Mouse (Mus musculus) CH12.LX (cell line): ENCODE results near the gene Ppp4r3b. TPM values are rescaled to one million over a fixed set of nuclear protein-coding genes. Genes with fewer than 3 reads are reported as not detected.

ENCODE experiments used
- DNase-seq: peaks from one replicate; pipeline ENCODE4 v3.0.0-alpha.2; 2013; ENCODE audit errors: extremely low read depth
- H3K27ac ChIP-seq: 2 replicates; pipeline ENCODE4 v1.5.1; 2012; ENCODE audit warnings: low read depth, mild to moderate bottlenecking, control low read depth, moderate library complexity; ENCODE audit not compliant: insufficient read depth
- H3K27me3 ChIP-seq: replicated peaks from 2 replicates; pipeline ENCODE3; 2012; ENCODE audit warnings: inconsistent platforms
- H3K36me3 ChIP-seq, 2 experiments: replicated peaks in 1 of 2; 2 replicates each; pipeline versions ENCODE3 to v1.6.1; 2012; ENCODE audit warnings: inconsistent platforms in 1 of 2, low read length in 1 of 2, mild to moderate bottlenecking in 1 of 2, mixed read lengths in 1 of 2, moderate library complexity in 1 of 2; ENCODE audit not compliant: control insufficient read depth in 1 of 2, insufficient read depth in 1 of 2
- H3K4me1 ChIP-seq, 2 experiments: 2 replicates each; pipeline ENCODE4 v1.6.1; 2012; ENCODE audit warnings: inconsistent platforms in 1 of 2, moderate library complexity in 1 of 2; ENCODE audit not compliant: insufficient read depth in 2 of 2, control insufficient read depth in 1 of 2
- H3K4me2 ChIP-seq: 2 replicates; pipeline ENCODE4 v1.6.1; 2012; ENCODE audit warnings: low read depth, mild to moderate bottlenecking, control low read depth; ENCODE audit not compliant: poor library complexity, insufficient read depth, severe bottlenecking
- H3K4me3 ChIP-seq, 3 experiments: fragments of 150-350 bp in 1 of 3; sonication (generic) in 1 of 3; replicated peaks in 1 of 3; 2 replicates each; pipeline versions ENCODE3 to v1.5.1; 2011 to 2012; ENCODE audit warnings: low read depth in 2 of 3, low read length in 2 of 3, mild to moderate bottlenecking in 2 of 3, moderate library complexity in 2 of 3, control low read depth in 1 of 3, improper control_type of control experiment in 1 of 3, inconsistent platforms in 1 of 3, mixed read lengths in 1 of 3; ENCODE audit not compliant: poor library complexity in 1 of 3
- H3K79me2 ChIP-seq: replicated peaks from 2 replicates; pipeline ENCODE4 v1.6.1; 2012; ENCODE audit warnings: mild to moderate bottlenecking, moderate library complexity; ENCODE audit not compliant: control insufficient read depth, poor library complexity, insufficient read depth, severe bottlenecking; ENCODE audit errors: extremely low read depth
- H3K9ac ChIP-seq: 2 replicates; pipeline ENCODE4 v1.6.1; 2012; ENCODE audit warnings: low read depth, mild to moderate bottlenecking, control low read depth, moderate library complexity; ENCODE audit not compliant: insufficient read depth
- H3K9me3 ChIP-seq: replicated peaks from 2 replicates; pipeline ENCODE3; 2012; ENCODE audit warnings: low read length, inconsistent platforms, mixed read lengths
- BHLHE40 ChIP-seq: IDR thresholded peaks from 2 replicates; pipeline ENCODE4 v1.6.1; 2011; ENCODE audit warnings: mild to moderate bottlenecking, low read depth, low read length, improper control_type of control experiment
- CHD1 ChIP-seq: IDR thresholded peaks from 2 replicates; pipeline ENCODE4 v1.6.1; 2012; ENCODE audit warnings: low read depth, low read length, improper control_type of control experiment, inconsistent platforms
- CHD2 ChIP-seq: IDR thresholded peaks from 2 replicates; pipeline ENCODE4 v1.6.1; 2011; ENCODE audit warnings: low read length, improper control_type of control experiment
- CTCF ChIP-seq, 2 experiments: IDR thresholded peaks in 1 of 2; conservative IDR thresholded peaks in 1 of 2; 2 replicates each; pipeline ENCODE4 v1.5.1; 2011 to 2012; ENCODE audit warnings: low read depth in 2 of 2, low read length in 2 of 2, improper control_type of control experiment in 1 of 2, inconsistent platforms in 1 of 2, mild to moderate bottlenecking in 1 of 2, moderate library complexity in 1 of 2
- E2F4 ChIP-seq: IDR thresholded peaks from 2 replicates; pipeline ENCODE4 v1.6.1; 2011; ENCODE audit warnings: low read depth, low read length, improper control_type of control experiment; ENCODE audit not compliant: insufficient replicate concordance
- ELF1 ChIP-seq: IDR thresholded peaks from 2 replicates; pipeline ENCODE4 v1.6.1; 2014; ENCODE audit warnings: low read depth, mild to moderate bottlenecking, inconsistent platforms, low read length, improper control_type of control experiment
- EP300 ChIP-seq: IDR thresholded peaks from 2 replicates; pipeline ENCODE4 v1.6.1; 2011; ENCODE audit warnings: low read length, improper control_type of control experiment
- ETS1 ChIP-seq: conservative IDR thresholded peaks from 2 replicates; pipeline ENCODE4 v1.6.1; 2012; ENCODE audit warnings: low read depth, mild to moderate bottlenecking, inconsistent platforms, low read length, improper control_type of control experiment, moderate library complexity
- GABPA ChIP-seq: IDR thresholded peaks from 2 replicates; pipeline ENCODE4 v1.6.1; 2012; ENCODE audit warnings: low read depth, low read length, improper control_type of control experiment, inconsistent platforms; ENCODE audit not compliant: insufficient replicate concordance
- HCFC1 ChIP-seq: IDR thresholded peaks from 2 replicates; pipeline ENCODE4 v1.6.1; 2012; ENCODE audit warnings: low read depth, mild to moderate bottlenecking, inconsistent platforms, low read length, improper control_type of control experiment
- JUN ChIP-seq: IDR thresholded peaks from 2 replicates; pipeline ENCODE4 v1.6.1; 2011; ENCODE audit warnings: low read depth, mild to moderate bottlenecking, low read length, improper control_type of control experiment, moderate library complexity; ENCODE audit not compliant: insufficient read depth
- JUND ChIP-seq: conservative IDR thresholded peaks from 2 replicates; pipeline ENCODE4 v1.6.1; 2011; ENCODE audit warnings: low read depth, low read length, improper control_type of control experiment
- KAT2A ChIP-seq: IDR thresholded peaks from 2 replicates; pipeline ENCODE4 v1.6.1; 2012; ENCODE audit warnings: low read length, improper control_type of control experiment, inconsistent platforms; ENCODE audit not compliant: insufficient replicate concordance
- MAFK ChIP-seq: IDR thresholded peaks from 2 replicates; pipeline ENCODE4 v1.6.1; 2011; ENCODE audit warnings: low read length, improper control_type of control experiment; ENCODE audit not compliant: insufficient replicate concordance
- MAX ChIP-seq: IDR thresholded peaks from 2 replicates; pipeline ENCODE4 v1.6.1; 2011; ENCODE audit warnings: low read length, improper control_type of control experiment
- MAZ ChIP-seq: IDR thresholded peaks from 2 replicates; pipeline ENCODE4 v1.6.1; 2012; ENCODE audit warnings: low read depth, mild to moderate bottlenecking, inconsistent platforms, low read length, improper control_type of control experiment, moderate library complexity
- MEF2A ChIP-seq: IDR thresholded peaks from 2 replicates; pipeline ENCODE4 v1.6.1; 2014; ENCODE audit warnings: low read depth, mild to moderate bottlenecking, inconsistent platforms, low read length, improper control_type of control experiment, borderline replicate concordance
- MXI1 ChIP-seq: IDR thresholded peaks from 2 replicates; pipeline ENCODE4 v1.6.1; 2011; ENCODE audit warnings: mild to moderate bottlenecking, low read depth, low read length, improper control_type of control experiment
- MYC ChIP-seq: IDR thresholded peaks from 2 replicates; pipeline ENCODE4 v1.6.1; 2011; ENCODE audit warnings: low read depth, mild to moderate bottlenecking, improper control_type of control experiment, low read length
- NELFE ChIP-seq: IDR thresholded peaks from 2 replicates; pipeline ENCODE4 v1.6.1; 2011; ENCODE audit warnings: low read depth, low read length, improper control_type of control experiment
- NRF1 ChIP-seq: IDR thresholded peaks from 2 replicates; pipeline ENCODE4 v1.6.1; 2014; ENCODE audit warnings: low read depth, mild to moderate bottlenecking, inconsistent platforms, low read length, improper control_type of control experiment, moderate library complexity
- POLR2A ChIP-seq: IDR thresholded peaks from 2 replicates; pipeline ENCODE4 v1.6.1; 2011; ENCODE audit warnings: low read depth, mild to moderate bottlenecking, improper control_type of control experiment, low read length
- POLR2AphosphoS2 ChIP-seq: IDR thresholded peaks from 2 replicates; pipeline ENCODE4 v1.6.1; 2011; ENCODE audit warnings: low read depth, low read length, improper control_type of control experiment
- RAD21 ChIP-seq: IDR thresholded peaks from 2 replicates; pipeline ENCODE4 v1.6.1; 2011; ENCODE audit warnings: low read depth, mild to moderate bottlenecking, low read length, improper control_type of control experiment, moderate library complexity
- RCOR1 ChIP-seq: conservative IDR thresholded peaks from 2 replicates; pipeline ENCODE4 v1.6.1; 2012; ENCODE audit warnings: low read depth, mild to moderate bottlenecking, inconsistent platforms, low read length, improper control_type of control experiment
- SIN3A ChIP-seq: IDR thresholded peaks from 2 replicates; pipeline ENCODE4 v1.6.1; 2012; ENCODE audit warnings: low read length, improper control_type of control experiment, inconsistent platforms
- SMC3 ChIP-seq: IDR thresholded peaks from 2 replicates; pipeline ENCODE4 v1.6.1; 2011; ENCODE audit warnings: low read depth, low read length, improper control_type of control experiment
- TBP ChIP-seq: conservative IDR thresholded peaks from 2 replicates; pipeline ENCODE4 v1.6.1; 2011; ENCODE audit warnings: low read depth, low read length, improper control_type of control experiment
- TCF12 ChIP-seq: IDR thresholded peaks from 2 replicates; pipeline ENCODE4 v1.6.1; 2014; ENCODE audit warnings: low read depth, mild to moderate bottlenecking, inconsistent platforms, low read length, improper control_type of control experiment
- UBTF ChIP-seq: IDR thresholded peaks from 2 replicates; pipeline ENCODE4 v1.6.1; 2012; ENCODE audit warnings: low read depth, mild to moderate bottlenecking, inconsistent platforms, low read length, improper control_type of control experiment, moderate library complexity
- USF1 ChIP-seq: IDR thresholded peaks from 2 replicates; pipeline ENCODE4 v1.6.1; 2014; ENCODE audit warnings: low read depth, mild to moderate bottlenecking, inconsistent platforms, low read length, improper control_type of control experiment
- USF2 ChIP-seq: conservative IDR thresholded peaks from 2 replicates; pipeline ENCODE4 v1.6.1; 2011; ENCODE audit warnings: low read depth, low read length, improper control_type of control experiment
- ZC3H11A ChIP-seq: IDR thresholded peaks from 2 replicates; pipeline ENCODE4 v1.6.1; 2012; ENCODE audit warnings: low read depth, mild to moderate bottlenecking, inconsistent platforms, low read length, improper control_type of control experiment
- ZKSCAN1 ChIP-seq: IDR thresholded peaks from 2 replicates; pipeline ENCODE4 v1.6.1; 2012; ENCODE audit warnings: low read depth, inconsistent platforms, low read length, improper control_type of control experiment, borderline replicate concordance
- ZNF384 ChIP-seq: IDR thresholded peaks from 2 replicates; pipeline ENCODE4 v1.6.1; 2012; ENCODE audit warnings: low read depth, low read length, improper control_type of control experiment, inconsistent platforms
- dilution Hi-C: fragments of 300-500 bp; cut with MboI; formaldehyde crosslinking; loops from 2 replicates; pipeline ENCODE4 v1.14.3; 2020; ENCODE audit warnings: low sequenced_read_pairs; ENCODE audit not compliant: extremely low pct_unique_long_range_greater_than_20kb, extremely low pct_ligation_motif_present
- in situ Hi-C: fragments of 300-500 bp; cut with MboI; formaldehyde crosslinking; loops from 3 replicates; pipeline ENCODE4 v1.14.3; 2019; ENCODE audit warnings: low sequenced_read_pairs, low pct_ligation_motif_present, low pct_unique_long_range_greater_than_20kb, mixed read lengths
- polyA plus RNA-seq: library from polyadenylated mRNA; unstranded; fragments of >175 nt; gene quantifications from 2 replicates; pipeline ENCODE4 v1.2.1, GENCODE M21; 2012; ENCODE audit warnings: low read depth; ENCODE audit not compliant: insufficient read length
- total RNA-seq, 2 experiments: library from RNA; depleted of rRNA; stranded (reverse); fragments of 300-350 nt in 1 of 2; fragments of >200 nt in 1 of 2; gene quantifications; 2 replicates each; pipeline ENCODE4 v1.2.3; 2012 to 2014

Ppp4r3b gene
- total and polyA plus RNA-seq, 3 experiments, result 95.5 to 127 (median 116) TPM

GRCm38 (mm10) chr11:29171959-29172391 is 715 bp upstream of the Ppp4r3b start (continued):
- TF ChIP-seq RAD21 (no peak), ZKSCAN1 (no peak), NRF1 (no peak), ZNF384 (no peak), TCF12 (no peak), POLR2AphosphoS2 (no peak), MEF2A (no peak), ELF1 (no peak), JUN (no peak)

GRCm38 (mm10) chr11:29173125-29173631 is 488 bp downstream of the Ppp4r3b start:
- Histone ChIP-seq H3K4me1 (peaks cover 3 to 46% of the 10 kb centered on the region in 2 experiments; a peak in 3 of 4 replicates), H3K27ac (peak overlapping the region; percentile 90), H3K9ac (peak overlapping the region; percentile 95), H3K79me2 (peaks cover 38% of the 10 kb centered on the region), H3K9me3 (peaks cover 2% of the 10 kb centered on the region), H3K4me2 (no peak overlapping the region), H3K4me3 (peak overlapping the region; percentile 83 to 99 (median 95)), H3K36me3 (peaks cover 0 to 19% of the 10 kb centered on the region in 2 experiments), H3K27me3 (no peaks in the 10 kb centered on the region)
- dilution Hi-C loops (no loop called here), in situ Hi-C loops (no loop called here)
- DNase-seq, result peak; percentile 85
- peak; percentile 69; the same call in 1 of the 2 replicates for TF ChIP-seq TBP
- TF ChIP-seq MAX, result peak; percentile 60
- no peak for TF ChIP-seq HCFC1
- no peak for TF ChIP-seq USF2
- no peak for TF ChIP-seq POLR2A
- no peak for TF ChIP-seq SMC3
- TF ChIP-seq RAD21, result no peak
- 0 out of 2 replicates have a peak, but pooled peaks have one; percentile 40 for TF ChIP-seq TCF12
- TF ChIP-seq JUN, result no peak
- TF ChIP-seq MYC, result no peak
- TF ChIP-seq NELFE, result peak; percentile 48; the same call in 1 of the 2 replicates
- TF ChIP-seq UBTF, result peak; percentile 67; the same call in 1 of the 2 replicates
- TF ChIP-seq ZKSCAN1, result no peak
- no peak for TF ChIP-seq NRF1
- TF ChIP-seq EP300, result no peak
- no peak for TF ChIP-seq BHLHE40
- peak; percentile 33 to 60; a peak in 3 of 4 replicates for TF ChIP-seq CTCF (conservative IDR thresholded peaks at IDR 0.05 in 1 of 2, IDR thresholded peaks at IDR 0.05 in 1 of 2; ENCODE audit: low read depth in 2 of 2, low read length in 2 of 2)
- no peak for TF ChIP-seq GABPA
- TF ChIP-seq ZNF384, result no peak
- no peak for TF ChIP-seq MAFK
- no peak for TF ChIP-seq ELF1
- TF ChIP-seq KAT2A, result no peak
- no peak for TF ChIP-seq JUND
- TF ChIP-seq E2F4, result no peak
- no peak for TF ChIP-seq POLR2AphosphoS2
- TF ChIP-seq MAZ, result no peak
- TF ChIP-seq SIN3A, result peak; percentile 90; the same call in 1 of the 2 replicates
- no peak for TF ChIP-seq ZC3H11A
- TF ChIP-seq ETS1, result no peak
- TF ChIP-seq CHD1, result peak; percentile 94
- no peak for TF ChIP-seq USF1
- peak; percentile 22; the same call in 1 of the 2 replicates for TF ChIP-seq CHD2
- peak; percentile 76; the same call in 1 of the 2 replicates for TF ChIP-seq MXI1
- no peak for TF ChIP-seq RCOR1
- TF ChIP-seq MEF2A, result 0 out of 2 replicates have a peak, but pooled peaks have one; percentile 51
